Mouse (Mus musculus) v-Abl transformed pro-B cells (cell line): ENCODE measurements around the gene D5Ertd579e.

Experiments
- in situ Hi-C, 2 experiments: fragments of 400-800 bp; cut with MboI; formaldehyde crosslinking; loops; one replicate each; pipeline ENCODE4 v1.15.1; 2025; ENCODE audit not compliant: unreplicated experiment in 2 of 2

The D5Ertd579e gene

DNA sequence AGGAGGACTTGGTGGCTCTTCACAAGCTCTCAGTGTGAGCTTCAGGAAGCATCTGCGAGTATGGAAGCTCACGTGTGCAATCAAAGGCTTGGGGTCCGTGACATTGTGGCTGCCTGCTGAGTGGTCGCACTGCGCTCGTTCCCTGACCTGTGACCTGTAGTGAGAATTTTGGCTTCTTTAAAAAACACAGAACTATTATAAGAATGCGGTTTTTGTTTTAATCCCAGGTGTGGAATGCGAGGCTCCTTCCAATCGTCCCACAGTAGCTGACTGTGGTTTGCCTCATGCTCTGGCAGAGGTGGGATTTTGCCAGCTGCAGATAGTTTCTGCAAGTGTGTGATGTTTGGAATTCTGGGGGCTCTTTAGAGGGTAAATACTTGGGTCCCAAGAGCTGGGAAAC, 27.5 kb upstream of the D5Ertd579e start:
- in situ Hi-C loops = no loop called here

DNA sequence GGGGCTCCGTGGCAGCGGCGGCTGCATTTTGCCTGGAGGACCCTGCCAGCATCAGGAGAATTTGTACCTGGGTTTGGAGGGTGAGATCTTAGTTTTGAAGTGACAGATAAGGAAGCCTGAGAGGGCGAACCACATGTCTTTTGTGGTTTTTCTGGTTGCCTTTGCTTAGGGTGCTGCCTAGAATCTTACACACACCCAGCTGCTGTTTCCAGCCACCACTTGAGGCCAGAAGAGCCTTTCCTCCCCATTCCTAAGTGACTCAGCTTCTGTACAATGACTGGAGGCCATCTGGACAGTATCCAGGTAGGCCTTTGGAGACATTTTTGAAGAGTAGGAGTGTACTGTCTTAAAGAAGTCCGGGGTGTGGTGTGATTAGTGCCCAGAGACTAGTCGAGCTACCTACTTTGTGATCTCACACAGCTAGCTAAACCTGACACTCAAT, 26.6 kb upstream of the D5Ertd579e start:
- in situ Hi-C loops = no loop called here

DNA sequence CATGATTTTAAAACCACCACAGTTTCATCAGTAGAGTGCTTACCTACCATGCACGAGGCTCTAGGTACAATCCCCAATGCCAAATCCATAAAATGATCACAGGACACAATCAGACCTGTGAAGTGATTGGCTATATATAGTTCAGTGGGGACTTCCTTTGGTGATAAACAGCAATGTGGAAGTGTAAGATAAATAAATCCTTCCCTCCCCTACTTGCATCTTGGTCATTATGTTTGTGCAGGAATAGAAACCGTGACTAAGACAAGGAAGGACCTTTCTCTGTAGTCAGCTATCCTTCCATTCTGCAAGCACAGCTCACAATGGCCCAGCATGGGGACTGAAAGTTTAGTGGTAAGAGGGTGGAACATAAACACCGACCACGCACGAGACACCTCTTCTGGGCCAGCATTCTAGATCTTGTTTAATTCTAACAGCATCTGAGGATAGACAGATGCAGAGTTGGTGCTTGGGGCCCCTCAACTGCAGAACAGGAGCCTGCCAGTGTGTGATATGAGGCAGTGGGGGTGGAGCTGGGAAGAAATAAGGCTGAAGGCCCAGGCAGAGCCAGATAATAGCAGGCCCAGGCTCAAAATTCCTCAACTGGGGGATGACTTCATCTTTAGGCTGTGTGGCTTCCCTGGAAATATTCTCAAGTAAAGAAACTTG, 25.0 kb upstream of the D5Ertd579e start:
- in situ Hi-C loops = no loop called here

DNA sequence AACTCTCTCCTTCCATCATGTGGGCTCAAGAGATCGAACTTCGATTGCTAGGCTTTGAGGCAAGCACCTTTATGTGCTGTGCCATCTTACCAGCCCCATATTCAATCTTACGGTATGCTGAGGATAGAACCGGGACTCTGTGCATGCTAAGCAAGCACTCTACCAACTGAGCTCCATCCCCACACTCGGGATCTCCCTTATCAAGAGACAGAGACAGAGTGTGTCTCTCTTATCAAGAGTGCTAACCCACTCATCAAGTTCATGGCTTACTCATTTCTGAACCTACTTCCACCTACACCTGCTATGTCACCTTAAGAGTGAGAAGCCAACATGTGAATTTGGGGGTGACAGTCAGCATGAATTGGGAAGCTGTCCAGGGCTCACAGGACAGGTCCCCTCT, 24.4 kb upstream of the D5Ertd579e start:
- in situ Hi-C loops = no loop called here

DNA sequence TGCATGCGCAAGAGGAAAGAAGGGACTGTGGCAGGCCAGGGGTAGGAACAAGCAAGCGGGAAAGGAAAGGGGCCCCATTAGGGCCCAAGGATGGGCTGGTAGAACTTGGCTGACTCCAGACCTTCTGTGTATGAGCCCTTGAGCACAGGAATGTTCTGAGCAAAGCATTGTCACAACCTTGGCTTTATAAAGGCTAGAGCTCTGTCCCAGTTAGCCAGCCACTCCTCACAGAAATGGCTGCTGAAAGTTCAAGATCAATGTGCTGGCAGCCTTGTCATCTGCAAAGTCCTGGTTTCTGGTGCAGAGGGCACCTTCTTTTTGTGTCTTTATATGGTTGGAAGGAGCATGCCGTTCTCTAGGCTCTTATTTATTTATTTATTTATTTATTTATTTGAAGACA, 23.8 kb upstream of the D5Ertd579e start:
- in situ Hi-C loops = no loop called here

DNA sequence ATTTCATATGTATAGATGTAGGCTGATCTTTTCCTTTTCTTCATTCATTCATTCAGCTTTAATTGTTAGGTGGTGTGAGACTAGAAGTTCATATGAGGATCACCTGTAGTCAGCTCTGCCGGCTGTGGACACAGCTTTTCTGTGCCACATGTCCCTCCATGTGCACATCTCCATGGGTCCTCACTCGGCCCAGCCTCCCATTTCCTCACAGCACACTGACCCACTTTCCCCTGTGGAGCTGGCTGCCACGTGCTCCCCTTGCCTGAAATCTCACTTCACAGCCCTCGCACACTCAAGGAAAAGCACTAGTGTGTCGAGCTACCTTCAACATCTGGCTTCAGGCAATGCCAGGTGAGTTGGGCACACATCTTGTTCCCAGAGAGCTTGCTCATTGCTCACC, 23.3 kb upstream of the D5Ertd579e start:
- in situ Hi-C loops = no loop called here

DNA sequence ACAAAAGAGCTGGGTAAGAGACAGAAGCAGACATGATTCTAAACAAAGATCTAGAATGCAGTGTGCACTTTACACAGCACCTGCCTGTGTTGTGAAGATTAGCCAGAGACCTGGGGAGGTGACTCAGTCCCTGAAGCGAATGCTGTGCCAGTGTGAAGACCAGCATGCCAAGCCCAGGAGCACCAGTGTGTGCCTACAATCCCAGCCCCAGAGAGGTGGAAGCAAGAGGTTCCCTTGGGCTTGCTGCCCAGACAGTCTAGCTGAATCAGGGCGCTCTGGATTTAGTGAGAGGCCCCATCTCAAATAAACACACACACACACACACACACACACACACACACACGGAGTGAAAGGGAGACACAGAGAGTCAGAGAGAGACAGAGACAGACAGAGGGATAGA, 22.1 kb upstream of the D5Ertd579e start:
- in situ Hi-C loops = no loop called here

DNA sequence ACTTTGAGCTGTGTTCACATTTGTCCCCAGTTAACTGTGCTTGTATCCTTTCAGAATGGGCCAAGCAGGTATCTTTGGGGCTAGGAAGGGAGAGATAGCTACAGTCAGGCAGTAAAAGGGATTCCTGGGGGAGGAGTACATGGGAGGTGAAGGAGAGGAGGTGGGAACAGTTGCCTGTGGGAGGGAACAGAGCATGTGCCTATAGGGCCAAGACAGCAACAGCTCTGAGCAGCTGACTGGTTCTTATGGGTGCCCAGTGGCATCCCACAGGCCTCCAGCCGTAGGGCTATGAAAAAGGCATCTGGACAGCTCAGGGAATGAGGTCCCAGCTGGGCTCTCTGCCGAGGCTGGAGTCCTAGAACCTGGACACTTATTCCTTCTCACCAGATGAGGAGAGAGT, 21.0 kb upstream of the D5Ertd579e start:
- in situ Hi-C loops = no loop called here

DNA sequence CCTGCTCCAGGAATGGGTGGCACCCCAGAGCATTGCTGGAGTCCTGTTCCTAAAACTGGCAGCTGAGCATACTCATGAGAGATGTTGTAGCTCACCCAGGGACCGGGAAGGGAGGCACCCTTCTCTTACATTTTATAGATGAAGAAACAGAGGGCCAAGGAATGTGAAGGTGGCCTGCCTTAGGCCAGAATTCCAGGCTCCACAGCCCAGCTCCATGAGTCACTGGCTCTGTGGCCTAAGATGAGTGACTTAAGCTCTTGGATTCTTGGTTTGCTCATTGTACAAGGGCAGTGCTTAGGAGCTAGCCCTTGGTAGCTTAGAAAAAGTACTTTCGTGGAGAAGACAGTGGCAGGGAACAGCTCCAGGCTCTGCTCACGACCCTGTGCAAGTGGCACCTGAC, 19.0 kb upstream of the D5Ertd579e start:
- in situ Hi-C loops = no loop called here

DNA sequence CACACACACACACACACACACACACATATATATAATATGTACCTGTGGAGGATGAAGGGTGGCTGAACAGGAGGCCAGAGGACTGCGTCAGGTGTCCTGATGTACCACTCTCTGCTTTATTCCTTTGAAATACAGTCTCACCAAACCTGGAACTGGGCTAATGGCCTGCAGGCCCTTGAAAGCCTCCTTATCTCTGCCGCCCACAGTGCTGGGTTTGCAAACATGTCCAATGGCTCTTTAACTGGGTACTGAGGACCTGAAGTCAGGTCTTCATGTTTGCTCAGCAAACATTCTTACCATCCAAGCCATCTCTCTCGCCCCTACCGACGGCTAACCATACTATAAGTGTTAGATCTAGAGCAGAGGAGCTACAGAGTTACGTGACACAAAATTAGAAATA, 17.9 kb upstream of the D5Ertd579e start:
- in situ Hi-C loops = no loop called here

DNA sequence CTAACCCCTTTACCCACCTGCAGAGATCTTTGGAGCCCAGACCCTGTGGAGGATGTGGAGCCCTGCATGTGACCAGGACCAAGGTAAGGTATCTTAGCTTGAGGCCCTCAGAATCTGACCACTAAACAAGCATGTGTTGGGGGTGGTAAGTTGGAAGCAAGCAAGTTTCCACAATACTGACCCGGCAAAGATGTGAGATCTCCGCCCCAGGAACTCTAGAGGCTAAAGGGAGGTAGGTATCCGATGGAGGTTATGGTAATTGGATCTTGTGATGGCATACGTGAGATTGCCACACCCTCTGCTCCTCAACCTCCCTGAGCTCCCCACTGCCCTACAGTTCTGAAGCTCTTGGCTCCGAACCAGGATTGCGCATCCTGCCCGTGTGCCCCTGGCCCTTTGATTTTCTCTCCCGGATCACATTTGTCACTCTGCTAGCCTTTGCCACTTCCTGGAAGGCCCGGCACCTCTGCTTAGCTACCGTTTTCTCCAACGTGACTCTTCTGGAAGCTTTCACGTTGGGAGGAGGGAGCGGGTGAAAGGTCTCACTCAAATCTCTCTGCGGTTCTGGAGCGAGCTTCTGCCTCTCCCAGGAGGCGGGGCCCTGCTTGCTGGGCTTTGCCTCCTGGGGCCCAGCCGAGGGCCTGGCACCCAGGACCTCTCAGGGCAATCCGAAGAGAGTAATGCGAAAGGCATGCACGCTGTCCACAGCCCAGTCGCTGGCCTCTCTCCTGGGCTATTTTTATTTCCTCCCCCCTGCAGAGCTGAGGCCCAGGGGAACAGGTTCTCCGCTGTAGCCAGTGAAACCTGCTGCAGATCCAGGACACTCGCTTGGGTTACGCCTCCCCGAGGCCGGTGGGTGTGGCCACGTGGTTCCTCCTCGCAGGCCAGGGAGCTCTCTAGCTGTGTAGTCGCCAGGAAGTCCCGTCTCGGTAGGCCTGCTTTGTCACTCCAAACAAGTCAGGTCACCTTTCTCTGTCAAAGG, 17.0 kb upstream of the D5Ertd579e start:
- in situ Hi-C loops = no loop called here

DNA sequence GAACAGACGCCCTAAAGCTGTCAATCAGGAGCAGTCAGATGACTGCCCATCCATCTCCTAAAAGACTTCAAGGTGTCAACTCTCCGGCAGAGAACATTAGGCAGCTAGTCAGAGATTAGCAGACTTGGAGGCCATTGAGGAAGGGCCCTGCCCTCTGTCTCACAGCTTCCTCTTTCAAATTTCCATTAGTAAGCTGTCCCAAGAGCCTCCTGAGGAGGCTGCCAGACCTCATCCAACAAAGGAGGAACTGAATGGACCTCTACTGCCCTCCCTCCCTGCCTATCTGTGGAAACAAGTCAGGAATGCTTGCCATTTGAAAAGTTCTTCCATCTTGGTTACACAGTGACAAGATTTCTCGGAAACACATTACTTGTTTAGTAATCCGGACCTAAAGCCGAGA, 16.0 kb upstream of the D5Ertd579e start:
- in situ Hi-C loops = no loop called here

DNA sequence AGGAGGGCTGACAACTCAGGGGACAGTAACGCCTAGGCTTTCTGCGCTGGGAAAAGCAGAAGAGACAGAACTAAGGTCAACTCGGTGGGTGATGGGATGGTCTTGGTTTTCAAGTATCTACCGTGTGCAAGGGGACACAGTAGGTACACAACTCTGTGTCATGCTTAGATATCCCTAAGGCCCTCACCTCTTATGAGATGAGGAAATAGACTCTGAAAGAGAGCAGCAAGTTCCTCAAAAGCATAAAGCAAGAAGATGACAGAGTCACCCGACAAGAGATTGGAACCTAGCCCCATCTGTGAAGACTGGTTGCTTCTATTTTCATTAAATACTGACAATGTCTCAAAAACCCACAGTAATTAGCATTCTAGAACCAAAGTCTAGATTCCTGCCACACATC, 10.0 kb upstream of the D5Ertd579e start:
- in situ Hi-C loops = no loop called here

DNA sequence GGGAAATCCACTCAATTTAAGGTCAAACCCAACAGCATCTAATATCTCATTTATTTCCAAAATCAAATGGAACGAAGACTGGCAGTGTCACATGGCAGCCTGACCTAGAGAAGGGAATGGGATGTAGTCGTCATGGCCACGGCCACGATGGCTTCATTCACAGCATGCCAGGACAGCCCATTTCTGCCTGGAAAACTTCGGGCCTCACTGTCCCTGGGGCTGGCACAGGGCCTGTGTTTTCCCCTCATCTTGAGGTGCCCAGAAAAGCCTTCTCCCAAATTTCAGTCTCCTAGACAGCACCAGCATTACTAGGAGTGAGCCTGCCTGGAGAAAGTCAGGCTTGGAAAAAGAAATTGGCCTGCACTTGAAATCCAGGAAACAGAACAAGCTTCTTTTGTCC, 9.6 kb upstream of the D5Ertd579e start:
- in situ Hi-C loops = no loop called here

DNA sequence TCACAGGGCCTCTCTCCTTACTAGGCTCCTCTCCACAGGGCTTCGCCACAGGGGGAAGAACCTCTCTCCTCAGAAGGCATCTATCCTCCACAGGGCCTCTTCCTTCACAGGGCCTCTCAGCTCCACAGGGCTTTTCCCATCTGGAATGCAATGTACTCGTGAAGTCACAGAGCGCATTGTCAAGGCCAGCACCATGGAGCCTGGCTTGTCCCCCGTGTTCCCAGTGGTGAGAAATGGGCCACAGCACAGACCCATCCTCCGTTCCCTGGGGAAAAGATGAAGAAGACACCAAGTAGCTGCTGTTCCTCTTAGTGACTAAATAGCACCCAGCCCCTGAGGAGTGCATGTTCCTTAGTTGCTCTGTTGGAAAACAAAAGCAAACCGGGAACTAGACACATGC, 8.9 kb upstream of the D5Ertd579e start:
- in situ Hi-C loops = no loop called here

DNA sequence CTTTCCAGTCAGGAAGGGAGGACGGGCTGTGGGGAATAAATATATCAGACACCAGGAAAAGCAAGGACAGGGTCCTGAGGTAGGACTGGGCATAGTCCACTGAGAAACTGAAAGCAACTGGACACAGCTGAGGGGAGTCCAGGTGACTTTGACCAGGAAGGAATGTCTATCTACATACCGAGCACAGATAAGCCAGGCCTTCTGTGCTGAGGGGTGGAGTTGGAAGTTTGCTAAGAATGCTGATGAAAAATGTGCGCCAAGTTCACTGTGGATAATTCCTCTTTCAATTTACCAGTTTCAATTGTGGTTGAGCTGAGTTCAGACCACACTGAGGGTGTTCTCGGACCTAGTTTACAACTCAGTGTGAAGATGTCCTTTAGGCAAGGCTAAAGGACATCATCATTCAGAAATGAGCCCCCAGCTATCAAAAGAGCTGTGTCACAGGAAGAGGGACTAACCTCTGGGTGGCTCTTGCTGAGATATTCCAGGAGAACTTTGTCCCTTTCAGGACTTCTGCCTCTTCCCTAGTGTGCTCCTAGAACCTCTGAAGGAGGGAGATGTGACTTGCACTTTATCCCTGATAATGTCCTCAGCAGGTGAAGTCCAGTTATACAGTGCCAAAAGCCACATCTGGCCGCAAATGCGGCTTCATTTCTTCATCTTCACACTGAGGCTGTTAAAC, 5.3 kb upstream of the D5Ertd579e start:
- in situ Hi-C loops = no loop called here

DNA sequence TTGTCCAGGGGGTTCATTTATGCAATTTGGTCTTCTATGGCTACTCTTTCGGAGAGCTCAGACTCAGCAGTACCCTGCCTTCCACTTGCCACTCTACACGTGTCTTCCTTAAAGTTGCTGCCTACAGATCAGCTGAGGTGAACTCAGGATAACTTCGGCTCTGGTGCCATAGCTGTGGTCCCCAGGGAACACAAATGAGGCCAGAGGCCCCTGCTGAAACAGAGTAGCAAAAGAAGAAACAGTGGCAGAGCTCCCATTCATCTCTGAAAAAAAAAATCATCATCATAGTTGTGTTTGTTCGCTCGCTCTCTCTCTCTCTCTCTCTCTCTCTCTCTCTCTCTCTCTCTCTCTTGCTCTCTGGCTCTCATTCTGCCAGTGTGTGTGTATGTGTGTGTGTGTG, 2.9 kb upstream of the D5Ertd579e start:
- in situ Hi-C loops = no loop called here

DNA sequence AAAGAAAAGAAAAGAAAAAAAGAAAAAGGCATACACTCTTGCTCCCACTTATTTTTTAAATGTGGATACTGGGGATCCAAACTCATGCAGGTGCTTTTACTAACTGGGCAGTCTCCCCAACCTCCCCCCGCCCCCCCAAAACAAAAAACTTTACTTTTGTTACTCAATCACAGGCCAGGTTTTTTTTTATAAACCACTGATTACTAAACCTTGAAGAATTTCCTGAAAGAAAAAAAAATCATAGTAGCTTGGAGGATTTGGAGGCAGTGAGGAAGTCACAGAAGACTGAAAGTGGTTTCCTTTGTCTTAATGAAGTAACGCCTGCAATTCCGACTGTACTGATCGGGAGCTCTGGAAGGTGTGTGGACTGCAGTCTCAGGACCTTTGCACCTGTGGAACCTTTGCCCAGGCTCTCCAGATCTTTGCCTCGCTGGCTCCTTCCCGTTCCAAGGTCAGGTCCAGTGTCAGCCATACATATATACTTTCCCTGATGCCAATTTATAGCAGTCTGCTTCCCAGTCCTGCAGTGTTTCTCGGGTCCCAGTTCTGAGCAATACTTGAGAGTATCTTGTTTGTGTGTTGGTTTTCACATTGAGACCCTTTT, 2.3 kb upstream of the D5Ertd579e start:
- in situ Hi-C loops = no loop called here

DNA sequence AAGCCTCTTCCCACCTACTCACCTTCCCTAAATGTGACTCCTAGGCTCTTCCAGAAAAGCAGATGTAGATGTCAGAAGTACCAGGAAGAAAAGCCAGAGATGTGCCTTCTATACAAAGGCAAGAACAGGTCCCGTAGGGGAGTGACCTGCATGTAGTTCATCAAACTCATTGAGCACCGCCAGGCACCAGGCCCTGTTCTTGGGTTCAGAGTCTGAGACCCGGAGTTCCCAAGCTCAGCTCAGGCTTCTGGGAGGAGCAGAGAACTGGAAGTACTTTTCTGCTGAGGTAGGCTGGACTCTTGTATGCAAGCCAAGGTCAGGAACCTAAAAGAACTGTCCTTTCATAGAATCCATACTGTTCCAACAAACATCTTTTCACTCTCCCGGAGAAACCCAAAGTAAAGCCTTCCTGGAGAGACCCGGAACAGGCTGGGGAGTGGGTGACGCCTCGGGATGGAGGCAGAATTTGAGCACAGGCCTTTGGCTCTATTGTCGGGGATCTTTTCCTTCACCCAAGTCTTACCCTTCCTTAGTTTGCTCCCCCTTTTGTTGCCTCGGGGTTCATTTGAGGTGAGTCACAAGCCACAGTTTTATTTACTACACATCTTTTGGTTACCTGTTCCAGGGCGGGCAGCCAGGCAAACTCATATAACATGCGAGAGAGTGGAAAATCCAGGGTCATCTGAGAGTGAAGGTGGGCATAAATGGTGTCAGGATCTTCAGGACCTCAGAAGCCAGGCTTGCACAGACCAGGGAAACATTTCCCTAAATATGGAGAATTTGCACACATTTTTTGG, 878 bp upstream of the D5Ertd579e start:
- in situ Hi-C loops = no loop called here

DNA sequence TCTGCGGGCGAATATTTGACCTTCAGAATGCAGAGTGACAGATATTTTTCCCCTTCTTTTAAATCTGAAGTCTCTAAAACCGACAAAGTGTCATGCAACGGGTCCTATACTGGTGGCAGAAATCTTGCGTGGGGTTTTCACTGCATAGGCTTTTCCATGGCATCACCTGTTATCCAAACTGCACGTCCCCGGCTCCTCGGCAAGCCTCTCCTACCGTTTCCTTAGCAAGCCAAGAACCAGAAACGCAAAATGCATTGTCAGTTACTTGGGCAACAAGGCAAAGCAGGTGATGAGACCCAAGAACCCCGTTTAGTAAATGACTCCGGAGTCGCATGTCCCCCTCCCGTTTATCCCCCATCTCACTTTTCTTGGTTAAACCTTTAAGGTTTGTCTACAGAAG, 819 bp downstream of the D5Ertd579e start:
- in situ Hi-C loops = no loop called here
